Mouse (Mus musculus) intestine, embryonic 14.5 days (tissue): ENCODE data around the gene Usp2. TPM values are rescaled to one million over a fixed set of nuclear protein-coding genes. Genes with fewer than 3 reads are reported as not detected.

ENCODE experiments used
- ATAC-seq: fragments of 200-750 bp; cut with Nextera tagmentation; replicated peaks from 2 replicates; pipeline ENCODE4 v1.8.0; 2017; ENCODE audit warnings: low read depth, moderate number of reproducible peaks, moderate TSS enrichment, moderate library complexity; ENCODE audit not compliant: low FRiP score, low TSS enrichment
- DNase-seq: peaks from one replicate; pipeline ENCODE4 v3.0.0-alpha.2; 2018; ENCODE audit warnings: low spot score
- H3K27ac ChIP-seq: fragments of 300-500 bp; sonication (generic); 2 replicates; pipeline ENCODE4 v1.5.1; 2014; ENCODE audit warnings: low read depth, mild to moderate bottlenecking, control low read depth
- H3K27me3 ChIP-seq: fragments of 300-500 bp; sonication (generic); replicated peaks from 2 replicates; pipeline ENCODE4 v1.6.1; 2014; ENCODE audit warnings: low read length, control low read depth; ENCODE audit not compliant: control insufficient read depth, insufficient read depth
- H3K36me3 ChIP-seq: fragments of 300-500 bp; sonication (generic); 2 replicates; pipeline ENCODE4 v1.6.1; 2014; ENCODE audit warnings: low read length, control low read depth; ENCODE audit not compliant: control insufficient read depth, insufficient read depth
- H3K4me1 ChIP-seq: fragments of 300-500 bp; sonication (generic); replicated peaks from 2 replicates; pipeline ENCODE4 v1.6.1; 2014; ENCODE audit warnings: low read length, control low read depth, mixed read lengths; ENCODE audit not compliant: control insufficient read depth, insufficient read depth
- H3K4me2 ChIP-seq: fragments of 300-500 bp; sonication (generic); 2 replicates; pipeline ENCODE4 v1.6.1; 2014; ENCODE audit warnings: low read length
- H3K4me3 ChIP-seq: fragments of 300-500 bp; sonication (generic); 2 replicates; pipeline ENCODE4 v1.5.1; 2014; ENCODE audit warnings: low read depth, low read length, control low read depth, mixed read lengths
- H3K9ac ChIP-seq: fragments of 300-500 bp; sonication (generic); 2 replicates; pipeline ENCODE4 v1.6.1; 2014; ENCODE audit warnings: mild to moderate bottlenecking, low read length
- H3K9me3 ChIP-seq: fragments of 300-500 bp; sonication (generic); 2 replicates; pipeline ENCODE4 v1.6.1; 2016; ENCODE audit warnings: low read length, control low read depth; ENCODE audit not compliant: control insufficient read depth
- WGBS: fragments of 180-500 bp; shearing (Covaris S2); extraction: QIAGEN DNeasy Blood & Tissue Kit; methylation state at CpG from one replicate; pipeline ENCODE4 v1.1.7; 2014; 5-methylcytosine and 5-hydroxymethylcytosine counted together
- polyA plus RNA-seq: library from polyadenylated mRNA; unstranded; fragments of >200 nt; fragmentation: Nextera tagmentation; extraction: Ambion mirVana; gene quantifications from 2 replicates; pipeline ENCODE4 v1.2.1, GENCODE M21; 2014

Gene Usp2
- polyA plus RNA-seq, 1 experiment from 2014 or later: 12.5 TPM

DNA sequence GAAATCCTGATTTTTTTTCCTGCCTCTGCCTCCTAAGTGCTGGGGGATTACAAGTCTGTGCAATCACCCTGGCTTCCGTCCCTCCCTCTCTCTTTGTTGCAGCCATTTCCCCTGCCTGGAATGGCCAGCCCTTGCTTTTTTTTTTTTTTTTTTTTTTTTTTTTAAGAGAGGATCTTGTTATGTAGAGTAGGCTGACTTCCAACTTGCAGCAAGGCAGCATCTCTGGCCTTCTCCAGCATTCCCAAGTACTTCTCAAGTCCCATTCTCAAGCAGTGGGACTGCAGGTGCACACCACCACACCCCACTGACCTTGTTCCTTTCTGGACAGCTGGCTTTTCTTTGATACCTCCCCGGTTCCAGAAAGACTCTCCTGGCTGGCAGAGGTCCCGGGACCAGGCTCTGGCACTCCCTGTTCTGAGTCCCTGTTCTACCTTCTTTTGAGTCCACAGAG, 60.6 kb downstream of the Usp2 start:
- DNase-seq (no peak), ATAC-seq (no peak)
- Histone ChIP-seq H3K4me1 (peaks cover 32% of the 10 kb centered on the region), H3K27ac (no peak overlapping the region), H3K9ac (no peak overlapping the region), H3K36me3 (no peaks in the 10 kb centered on the region), H3K4me3 (no peak overlapping the region), H3K27me3 (0 out of 2 replicates have a peak, but pooled peaks cover 2% of the 10 kb centered on the region), H3K4me2 (no peak overlapping the region), H3K9me3 (no peaks in the 10 kb centered on the region)
- WGBS: 61% methylated on average over 3 of the region's 3 CpGs

DNA sequence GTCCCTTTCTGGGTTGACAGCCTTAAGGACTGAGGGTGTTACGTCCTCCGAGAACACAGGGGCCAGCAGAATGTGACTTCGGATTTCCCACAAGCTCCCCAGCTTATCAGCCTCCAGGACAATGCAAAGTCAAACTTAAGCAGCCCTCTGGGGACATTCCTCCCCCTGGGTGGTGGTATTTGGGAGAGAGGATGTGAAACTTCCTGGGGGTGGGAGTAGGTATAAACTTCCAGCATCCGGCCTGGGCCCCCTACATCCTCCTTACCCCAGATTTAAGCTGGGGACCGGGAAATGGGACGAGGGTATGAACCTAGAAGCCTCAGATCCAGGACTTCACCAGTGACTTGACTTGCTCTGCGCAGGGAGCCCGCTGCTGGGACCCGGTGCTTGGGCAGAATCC, 62.8 kb downstream of the Usp2 start:
- peak overlapping the region; percentile 89 for H3K27ac ChIP-seq
- no peak for DNase-seq
- H3K27me3 ChIP-seq: peaks cover 15% of the 10 kb centered on the region; the same call in 1 of the 2 replicates
- peak overlapping the region; percentile 33 for H3K4me3 ChIP-seq
- peak overlapping the region; percentile 81 for H3K4me2 ChIP-seq
- 5% methylated on average over 9 of the region's 9 CpGs for WGBS
- H3K4me1 ChIP-seq: peaks cover 44% of the 10 kb centered on the region
- H3K9me3 ChIP-seq: no peaks in the 10 kb centered on the region
- H3K9ac ChIP-seq: peak overlapping the region; percentile 43
- no peak for ATAC-seq
- no peaks in the 10 kb centered on the region for H3K36me3 ChIP-seq

- Histone ChIP-seq H3K36me3 (no peaks in the 10 kb centered on the region), H3K9me3 (no peaks in the 10 kb centered on the region), H3K4me2 (peak overlapping the region; percentile 81), H3K9ac (peak overlapping the region; percentile 43), H3K27me3 (peaks cover 15% of the 10 kb centered on the region; the same call in 1 of the 2 replicates), H3K4me3 (peak overlapping the region; percentile 33), H3K27ac (peak overlapping the region; percentile 89), H3K4me1 (peaks cover 46% of the 10 kb centered on the region)
- peak; percentile 59 for ATAC-seq
- WGBS: under 1% methylated on average over 27 of the region's 27 CpGs
- DNase-seq: peak; percentile 85
Observed at GRCm38 (mm10) chr9:44130034-44130433, 63.2 kb downstream of the Usp2 start.

DNA sequence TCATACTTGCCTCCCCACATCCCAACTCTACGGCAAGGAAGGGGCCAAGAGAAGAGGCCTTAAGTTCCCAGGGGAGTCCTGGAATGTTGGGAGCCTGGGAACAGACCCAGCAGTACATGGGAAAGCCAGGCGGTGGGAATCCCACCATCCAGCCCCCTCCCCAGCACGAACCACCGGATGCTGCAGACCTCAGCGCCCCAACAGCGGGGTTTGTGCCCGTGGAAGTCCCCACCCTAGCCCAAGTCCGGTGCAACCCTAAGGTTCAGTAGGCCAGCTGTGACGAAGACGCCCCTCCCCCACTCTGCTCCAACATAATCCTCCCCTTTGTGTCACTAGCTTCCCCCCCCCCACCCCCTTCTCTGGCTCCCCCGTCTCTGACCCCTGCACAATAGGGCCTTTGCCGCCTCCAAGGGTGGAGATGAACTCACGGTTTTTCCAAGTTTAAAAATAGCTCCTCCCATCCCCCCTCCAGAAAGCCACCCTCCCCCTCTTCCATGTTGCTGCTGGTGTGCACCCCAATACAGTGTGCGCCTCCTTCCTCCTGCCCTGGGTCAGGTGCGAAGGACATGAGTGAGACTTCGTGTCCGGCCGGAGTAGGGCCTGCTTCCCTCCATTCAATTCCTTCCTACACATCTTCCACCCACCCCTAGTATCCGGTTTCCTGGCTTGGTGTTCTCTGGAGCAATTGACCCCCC, 63.9 kb downstream of the Usp2 start:
- 25% methylated on average over 19 of the region's 19 CpGs for WGBS
- Histone ChIP-seq H3K27ac (peak overlapping the region; percentile 89), H3K36me3 (no peaks in the 10 kb centered on the region), H3K4me3 (no peak overlapping the region), H3K4me2 (peak overlapping the region; percentile 81), H3K27me3 (peaks cover 15% of the 10 kb centered on the region; the same call in 1 of the 2 replicates), H3K9me3 (no peaks in the 10 kb centered on the region), H3K9ac (peak overlapping the region; percentile 43; the same call in 1 of the 2 replicates), H3K4me1 (peaks cover 51% of the 10 kb centered on the region)
- DNase-seq (no peak), ATAC-seq (peak; percentile 20)

GRCm38 (mm10) chr9:44131276-44131590, 64.4 kb downstream of the Usp2 start:
- Histone ChIP-seq H3K4me1 (peaks cover 55% of the 10 kb centered on the region), H3K27me3 (peaks cover 19% of the 10 kb centered on the region; the same call in 1 of the 2 replicates), H3K27ac (peak overlapping the region; percentile 89; the same call in 1 of the 2 replicates), H3K4me3 (no peak overlapping the region), H3K4me2 (peak overlapping the region; percentile 81; the same call in 1 of the 2 replicates), H3K9ac (no peak overlapping the region), H3K36me3 (no peaks in the 10 kb centered on the region), H3K9me3 (no peaks in the 10 kb centered on the region)
- DNase-seq (no peak), ATAC-seq (no peak)
- 43% methylated on average over 7 of the region's 7 CpGs for WGBS

DNA sequence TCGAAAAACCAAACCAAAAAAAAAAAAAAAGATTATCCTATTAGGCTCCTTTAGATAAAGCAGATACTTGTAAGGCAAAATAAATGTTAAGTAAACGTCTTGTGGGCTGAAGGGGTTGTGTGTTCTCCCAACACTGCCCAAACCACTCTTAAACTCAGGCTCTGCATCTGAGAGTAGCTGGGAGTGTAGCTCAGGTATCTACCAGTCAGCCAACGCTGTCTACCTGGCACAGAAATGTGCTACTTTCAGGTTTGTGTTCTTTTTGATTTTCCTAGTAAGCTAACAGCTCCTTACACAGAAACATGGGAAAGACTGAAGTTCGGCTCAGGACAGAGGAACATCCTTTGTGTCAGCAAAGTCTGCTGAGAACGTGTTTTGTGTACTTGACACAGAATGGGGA, 65.4 kb downstream of the Usp2 start:
- ATAC-seq (no peak), DNase-seq (no peak)
- peaks cover 54% of the 10 kb centered on the region for H3K4me1 ChIP-seq
- no peak overlapping the region for H3K27ac ChIP-seq
- H3K27me3 ChIP-seq: peaks cover 19% of the 10 kb centered on the region; the same call in 1 of the 2 replicates
- H3K9ac ChIP-seq: no peak overlapping the region
- H3K4me3 ChIP-seq: no peak overlapping the region
- H3K9me3 ChIP-seq: no peaks in the 10 kb centered on the region
- H3K4me2 ChIP-seq: no peak overlapping the region
- 56% methylated on average over 5 of the region's 5 CpGs for WGBS
- peaks cover 2% of the 10 kb centered on the region; the same call in 1 of the 2 replicates for H3K36me3 ChIP-seq

DNA sequence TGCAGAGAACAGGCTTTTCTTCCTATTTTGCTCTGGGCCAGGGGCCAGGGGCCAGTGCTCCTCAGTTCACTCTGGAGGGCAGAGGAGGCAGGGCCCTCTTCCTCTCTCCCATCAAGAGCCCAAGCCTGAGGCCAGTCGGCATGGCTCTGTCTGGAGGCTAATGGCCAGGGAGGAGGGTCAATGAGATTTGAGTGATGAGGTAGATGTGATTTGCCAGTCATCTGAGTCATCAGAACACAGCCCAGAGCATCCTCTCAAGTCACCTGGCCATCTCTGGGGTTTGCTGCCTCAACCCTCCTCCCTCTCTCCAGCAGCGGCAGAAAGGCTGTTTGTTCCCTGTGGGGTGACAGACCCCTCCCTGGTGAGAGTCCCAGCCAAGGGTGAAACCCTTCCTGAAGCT, 66.5 kb downstream of the Usp2 start:
- Histone ChIP-seq H3K9me3 (no peaks in the 10 kb centered on the region), H3K36me3 (peaks cover 4% of the 10 kb centered on the region; the same call in 1 of the 2 replicates), H3K4me2 (peak overlapping the region; percentile 56), H3K4me1 (peaks cover 54% of the 10 kb centered on the region), H3K27ac (peak overlapping the region; percentile 75; the same call in 1 of the 2 replicates), H3K27me3 (peaks cover 19% of the 10 kb centered on the region; the same call in 1 of the 2 replicates), H3K9ac (0 out of 2 replicates have a peak overlapping the region, but pooled peaks have one; percentile 3), H3K4me3 (peak overlapping the region; percentile 60)
- 17% methylated on average over 2 of the region's 2 CpGs for WGBS
- DNase-seq: no peak
- ATAC-seq: no peak

DNA sequence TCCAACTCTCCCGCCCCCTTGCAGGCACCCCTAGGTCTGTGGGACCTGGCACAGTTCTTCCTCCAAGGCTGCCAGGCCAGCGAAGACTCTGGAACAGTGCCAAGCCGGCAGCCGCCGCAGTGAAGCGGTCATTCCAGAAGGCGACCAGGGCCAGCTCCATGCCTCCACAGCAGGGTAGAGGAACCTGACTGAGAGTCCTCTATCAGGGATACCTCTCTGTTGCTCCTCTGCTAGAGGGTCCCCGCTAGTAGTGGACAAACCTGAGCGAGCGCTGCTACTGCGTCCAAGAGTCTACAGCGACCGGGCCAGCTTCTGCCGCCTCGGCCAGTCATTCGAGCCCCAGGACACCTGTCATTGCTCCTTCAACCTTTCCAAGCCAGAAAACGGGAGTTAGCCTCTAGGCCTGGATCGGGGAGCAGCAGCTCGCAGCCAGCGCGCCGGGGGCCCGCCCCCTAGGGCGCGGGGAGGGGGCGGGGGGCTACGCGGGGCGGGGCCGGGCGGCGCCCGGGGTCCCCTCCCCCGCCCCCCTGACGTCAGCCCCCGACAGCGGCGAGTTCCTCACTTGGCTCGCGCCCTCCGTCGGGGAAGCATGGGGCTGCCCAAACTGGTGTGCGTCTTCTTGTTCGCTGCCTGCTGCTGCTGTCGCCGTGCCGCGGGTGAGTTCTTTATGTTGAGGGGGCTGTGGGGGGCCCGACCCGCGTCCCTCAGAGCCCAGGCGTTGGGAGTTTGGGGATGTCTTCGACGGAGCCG, 67.5 kb downstream of the Usp2 start, which contains the start of gene Mcam:
Mcam (plus strand) TSS at position 369 of the 750 bp plus-strand sequence.
- peak within 1 kb of the TSS; percentile 56 for H3K4me2 ChIP-seq
- peaks cover 12% of the 10 kb centered on the region for H3K36me3 ChIP-seq
- H3K9ac ChIP-seq: peak within 1 kb of the TSS; percentile 62
- peak; percentile 64 for ATAC-seq
- no peaks in the 10 kb centered on the region for H3K9me3 ChIP-seq
- DNase-seq: peak; percentile 81
- H3K4me1 ChIP-seq: peaks cover 52% of the 10 kb centered on the region
- 2% methylated on average over 34 of the region's 55 CpGs for WGBS
- H3K27ac ChIP-seq: peak within 1 kb of the TSS; percentile 75
- peaks cover 19% of the 10 kb centered on the region; the same call in 1 of the 2 replicates for H3K27me3 ChIP-seq
- peak within 1 kb of the TSS; percentile 60 for H3K4me3 ChIP-seq
